Mouse (Mus musculus): ENCODE measurements around the gene Hspbp1.
A peak's percentile ranks its signal among the peaks of the same experiment; 100 is the strongest.

Hspbp1 gene

GRCm38 (mm10) chr7:4663742-4664141, 21.1 kb downstream of the Hspbp1 start:
- DNase-seq: no peak

GRCm38 (mm10) chr7:4663179-4663578, 21.7 kb downstream of the Hspbp1 start:
- DNase-seq: no peak

GRCm38 (mm10) chr7:4659911-4660443, 24.9 kb downstream of the Hspbp1 start:
- no peak for DNase-seq

GRCm38 (mm10) chr7:4658912-4659551, 25.8 kb downstream of the Hspbp1 start, which contains the start of gene Ppp6r1:
TSS of gene Ppp6r1 (minus strand) at chr7:4659019.
- peak; percentile 98 for DNase-seq

GRCm38 (mm10) chr7:4658128-4658907, 26.6 kb downstream of the Hspbp1 start:
- DNase-seq: peak; percentile 65

- no peak for DNase-seq
Measured at GRCm38 (mm10) chr7:4657521-4658127, 27.2 kb downstream of the Hspbp1 start.

GRCm38 (mm10) chr7:4656818-4657217, 28.1 kb downstream of the Hspbp1 start:
- DNase-seq: no peak

- DNase-seq: no peak
Measured at GRCm38 (mm10) chr7:4655916-4656315, 29.0 kb downstream of the Hspbp1 start.

GRCm38 (mm10) chr7:4655393-4655792, 29.5 kb downstream of the Hspbp1 start:
- peak; percentile 64 for DNase-seq

- DNase-seq: no peak
Measured at GRCm38 (mm10) chr7:4654221-4654620, 30.6 kb downstream of the Hspbp1 start.

GRCm38 (mm10) chr7:4653780-4654179, 31.1 kb downstream of the Hspbp1 start:
- DNase-seq: peak; percentile 83

- DNase-seq: no peak
Measured at GRCm38 (mm10) chr7:4653351-4653750, 31.5 kb downstream of the Hspbp1 start.

- DNase-seq: no peak
Measured at GRCm38 (mm10) chr7:4652726-4653125, 32.1 kb downstream of the Hspbp1 start.

- peak; percentile 56 for DNase-seq
Measured at GRCm38 (mm10) chr7:4651581-4651980, 33.3 kb downstream of the Hspbp1 start.

- no peak for DNase-seq
Measured at GRCm38 (mm10) chr7:4647992-4648391, 36.9 kb downstream of the Hspbp1 start.

GRCm38 (mm10) chr7:4647291-4647690, 37.6 kb downstream of the Hspbp1 start:
- no peak for DNase-seq

- DNase-seq: no peak
Measured at GRCm38 (mm10) chr7:4646806-4647205, 38.1 kb downstream of the Hspbp1 start.

GRCm38 (mm10) chr7:4643225-4643624, 41.6 kb downstream of the Hspbp1 start:
- no peak for DNase-seq

- no peak for DNase-seq
Measured at GRCm38 (mm10) chr7:4641956-4642355, 42.9 kb downstream of the Hspbp1 start.

GRCm38 (mm10) chr7:4641155-4641554, 43.7 kb downstream of the Hspbp1 start:
- DNase-seq: no peak

- DNase-seq: no peak
Measured at GRCm38 (mm10) chr7:4636179-4636578, 48.7 kb downstream of the Hspbp1 start.

- no peak for DNase-seq
Measured at GRCm38 (mm10) chr7:4631031-4631430, 53.8 kb downstream of the Hspbp1 start, which contains the start of gene Tmem86b. TSS of gene Tmem86b (minus strand) at chr7:4631422.

GRCm38 (mm10) chr7:4630198-4630597, 54.7 kb downstream of the Hspbp1 start:
- no peak for DNase-seq

GRCm38 (mm10) chr7:4629586-4629985, 55.3 kb downstream of the Hspbp1 start:
- no peak for DNase-seq
